Mouse (Mus musculus) thymus, adult 2 months (tissue): ENCODE results near the gene Ces2c.

Experiments
- CTCF ChIP-seq: fragments of 200-500 bp; IDR thresholded peaks from 2 replicates; pipeline ENCODE4 v1.5.1; 2012; ENCODE audit warnings: mild to moderate bottlenecking, control low read depth, low read length, moderate library complexity, borderline replicate concordance; ENCODE audit not compliant: control insufficient read depth, poor library complexity, insufficient read depth; ENCODE audit errors: extremely low read depth
- POLR2A ChIP-seq: fragments of 200-500 bp; IDR thresholded peaks from 2 replicates; pipeline ENCODE4 v1.6.1; 2012; ENCODE audit warnings: mild to moderate bottlenecking, low read length, control low read depth, moderate library complexity; ENCODE audit not compliant: control insufficient read depth, poor library complexity, insufficient read depth; ENCODE audit errors: extremely low read depth

GRCm38 (mm10) chr8:104808542-104809413, 38.1 kb upstream of the Ces2c start:
- TF ChIP-seq CTCF, result no peak
- TF ChIP-seq POLR2A, result no peak
